Mouse (Mus musculus): ENCODE measurements around the gene Tmem138. TPM values are rescaled to one million over a fixed set of nuclear protein-coding genes. Genes with fewer than 3 reads are reported as not detected.

The Tmem138 gene
- polyA plus RNA-seq (2012; rRNA removed) = 7.3 and 8.6 TPM in 2 replicates

DNA sequence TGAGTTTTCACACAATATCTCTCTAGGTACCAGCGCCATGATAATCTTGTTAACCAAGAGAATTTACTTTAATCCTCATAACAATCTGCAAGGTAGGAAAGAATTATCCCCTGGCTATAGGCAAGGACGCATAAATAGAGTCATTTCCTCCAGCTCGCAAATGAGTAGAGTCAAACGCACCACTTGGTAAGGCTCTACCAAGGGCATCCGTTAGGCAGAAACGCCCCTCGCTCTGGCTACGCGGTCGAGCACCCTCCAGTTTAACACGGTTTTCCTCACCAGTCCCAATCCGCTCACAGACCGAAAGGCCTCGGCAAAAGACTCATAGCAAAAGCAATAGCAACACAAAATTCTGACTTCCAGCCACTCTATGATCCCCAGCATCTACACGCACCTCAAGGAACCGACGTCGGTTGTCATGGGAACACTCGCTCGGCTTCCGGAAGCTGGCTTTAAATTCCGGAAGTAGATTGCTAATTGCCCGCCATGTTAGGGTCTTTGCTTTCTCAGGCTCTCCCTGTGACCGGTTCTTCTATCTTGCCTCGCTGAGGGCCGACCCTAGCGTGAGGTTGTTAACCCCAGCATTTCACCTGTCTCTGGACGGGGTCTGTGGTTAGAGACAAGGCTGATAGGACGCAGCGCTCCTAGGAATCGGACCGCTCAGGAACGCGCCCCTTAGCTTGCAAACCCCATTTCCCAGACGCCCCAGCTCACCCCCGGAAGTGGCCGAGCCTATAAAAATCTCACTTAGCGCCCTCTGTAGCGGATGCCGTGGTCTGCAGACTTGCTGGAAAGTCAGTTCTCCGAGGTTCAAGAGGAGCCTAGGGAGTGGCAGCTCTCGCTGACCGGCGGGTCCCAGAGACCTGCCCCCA lies at the start of gene Tmem138, which contains the start of gene Cyb561a3:
TSS of gene Tmem138 (minus strand) at position 673 of the 872 bp plus-strand sequence.
TSS of gene Cyb561a3 (plus strand) at position 483 of the 872 bp plus-strand sequence.
- Histone ChIP-seq H3K27me3 (ENCODE audit: control insufficient read depth, insufficient read depth, low read length) (no peaks in the 10 kb centered on the region), H3K36me3 (ENCODE audit: control insufficient read depth, insufficient read depth, low read length) (peaks cover 10% of the 10 kb centered on the region), H3K4me3 (ENCODE audit: extremely low read depth, insufficient read depth, insufficient read length) (peak within 1 kb of the TSS; percentile 92), H3K27ac (ENCODE audit: insufficient read depth, low read length) (peak within 1 kb of the TSS; percentile 93), H3K4me1 (ENCODE audit: control insufficient read depth, insufficient read depth, insufficient read length) (peaks cover 2% of the 10 kb centered on the region; the same call in 1 of the 2 replicates)
- peak; percentile 83 for TF ChIP-seq POLR2A (IDR thresholded peaks at IDR 0.05; ENCODE audit: low read depth, low read length)
- TF ChIP-seq CTCF (IDR thresholded peaks at IDR 0.05; ENCODE audit: extremely low read depth, insufficient read depth, insufficient read length, insufficient replicate concordance) = peak; percentile 35; the same call in 1 of the 2 replicates
- under 1% methylated on average over 44 of the region's 44 CpGs for WGBS
- peak; percentile 90 to 95 for DNase-seq (ENCODE audit: low read depth in 1 of 2, low spot score in 2 of 2)

DNA sequence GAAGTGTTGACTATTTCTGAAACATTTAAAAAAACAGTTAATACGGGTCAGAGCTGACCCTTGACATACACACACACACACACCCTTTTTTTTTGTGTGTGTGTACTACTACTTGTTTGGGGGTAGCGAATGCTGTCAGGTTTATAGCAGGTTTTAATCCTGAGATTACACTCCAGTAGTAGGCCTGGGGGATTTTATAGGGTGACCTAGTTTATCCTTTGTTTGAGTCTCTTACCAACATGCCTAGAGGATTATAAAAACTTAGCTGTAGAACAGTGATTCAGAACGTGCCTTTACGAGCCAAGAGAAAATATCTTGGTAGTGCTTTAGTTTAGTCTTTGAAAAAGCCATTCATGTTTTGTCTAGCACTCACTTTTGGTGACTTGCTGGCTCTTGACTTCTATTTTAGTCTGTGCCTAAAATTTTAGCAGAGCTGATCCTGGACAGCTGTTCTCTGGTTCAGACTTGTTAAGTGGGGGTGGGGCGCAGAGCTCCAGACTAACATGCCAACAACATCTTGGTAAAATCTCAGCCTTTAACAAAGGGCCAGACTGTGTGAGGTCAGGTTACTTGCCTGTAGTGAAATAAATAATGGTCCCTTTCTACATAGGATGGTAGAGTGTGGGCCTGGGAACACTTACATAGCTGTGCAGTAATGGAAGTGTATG lies 31.5 kb upstream of the Tmem138 start:
- Histone ChIP-seq H3K4me1 (ENCODE audit: control insufficient read depth, insufficient read depth, insufficient read length) (peaks cover 3% of the 10 kb centered on the region; the same call in 1 of the 2 replicates), H3K27ac (ENCODE audit: insufficient read depth, low read length) (no peak overlapping the region), H3K4me3 (ENCODE audit: extremely low read depth, insufficient read depth, insufficient read length) (no peak overlapping the region), H3K27me3 (ENCODE audit: control insufficient read depth, insufficient read depth, low read length) (no peaks in the 10 kb centered on the region), H3K36me3 (ENCODE audit: control insufficient read depth, insufficient read depth, low read length) (peaks cover 39% of the 10 kb centered on the region)
- DNase-seq (ENCODE audit: low read depth in 1 of 2, low spot score in 2 of 2) = no peak
- WGBS = 92% methylated on average over 5 of the region's 5 CpGs
- TF ChIP-seq CTCF (IDR thresholded peaks at IDR 0.05; ENCODE audit: extremely low read depth, insufficient read depth, insufficient read length, insufficient replicate concordance) = no peak
- TF ChIP-seq POLR2A (IDR thresholded peaks at IDR 0.05; ENCODE audit: low read depth, low read length) = no peak

GRCm38 (mm10) chr19:10605901-10606622 lies 28.9 kb upstream of the Tmem138 start:
- Histone ChIP-seq H3K36me3 (ENCODE audit: control insufficient read depth, insufficient read depth, low read length) (peaks cover 18% of the 10 kb centered on the region), H3K27me3 (ENCODE audit: control insufficient read depth, insufficient read depth, low read length) (no peaks in the 10 kb centered on the region), H3K27ac (ENCODE audit: insufficient read depth, low read length) (peak overlapping the region; percentile 77), H3K4me3 (ENCODE audit: extremely low read depth, insufficient read depth, insufficient read length) (peak overlapping the region; percentile 80), H3K4me1 (ENCODE audit: control insufficient read depth, insufficient read depth, insufficient read length) (peaks cover 5% of the 10 kb centered on the region; the same call in 1 of the 2 replicates)
- no peak for TF ChIP-seq POLR2A (IDR thresholded peaks at IDR 0.05; ENCODE audit: low read depth, low read length)
- no peak for TF ChIP-seq CTCF (IDR thresholded peaks at IDR 0.05; ENCODE audit: extremely low read depth, insufficient read depth, insufficient read length, insufficient replicate concordance)
- no peak for DNase-seq (ENCODE audit: low read depth in 1 of 2, low spot score in 2 of 2)
- 9% methylated on average over 20 of the region's 20 CpGs for WGBS

DNA sequence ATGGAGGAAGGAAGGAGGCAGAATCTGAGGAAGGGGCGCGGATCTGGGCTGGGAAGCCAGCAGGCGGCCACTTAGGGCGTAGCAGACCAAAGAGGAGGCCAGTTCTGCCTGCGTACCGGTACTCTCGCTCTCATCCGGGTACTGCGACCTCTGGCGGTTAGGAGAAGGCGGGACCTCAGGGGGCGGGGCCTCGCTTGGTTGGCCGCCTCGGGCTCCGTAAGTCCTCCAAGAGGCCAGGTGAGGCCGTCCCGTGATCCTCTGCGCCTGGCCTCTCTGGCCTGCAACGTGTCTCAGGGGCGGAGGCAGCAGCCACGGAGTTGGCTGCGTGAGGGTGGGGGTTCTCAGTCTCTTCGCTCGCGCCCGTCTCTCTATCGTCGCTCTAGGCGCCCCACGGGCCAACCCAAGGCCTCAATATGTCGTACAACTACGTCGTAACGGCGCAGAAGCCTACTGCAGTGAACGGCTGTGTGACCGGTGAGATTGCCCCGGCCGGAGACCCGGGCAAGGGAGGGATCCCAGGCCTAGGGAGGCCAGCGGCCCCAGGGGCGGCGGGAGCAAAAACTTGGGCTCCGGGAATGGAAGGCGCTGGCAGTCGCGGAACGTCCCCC lies 28.2 kb upstream of the Tmem138 start, which contains the start of the genes Ddb1 and Tkfc:
TSS of gene Ddb1 (plus strand) at position 35 of the 608 bp plus-strand sequence.
TSS of gene Tkfc (minus strand) at position 362 of the 608 bp plus-strand sequence.
- DNase-seq (ENCODE audit: low read depth in 1 of 2, low spot score in 2 of 2) = peak; percentile 93 to 99
- peaks cover 5% of the 10 kb centered on the region; the same call in 1 of the 2 replicates for H3K4me1 ChIP-seq (ENCODE audit: control insufficient read depth, insufficient read depth, insufficient read length)
- peaks cover 11% of the 10 kb centered on the region for H3K36me3 ChIP-seq (ENCODE audit: control insufficient read depth, insufficient read depth, low read length)
- WGBS = under 1% methylated on average over 49 of the region's 49 CpGs
- H3K27ac ChIP-seq (ENCODE audit: insufficient read depth, low read length) = peak within 1 kb of the TSS; percentile 84
- peak within 1 kb of the TSS; percentile 80 for H3K4me3 ChIP-seq (ENCODE audit: extremely low read depth, insufficient read depth, insufficient read length)
- no peaks in the 10 kb centered on the region for H3K27me3 ChIP-seq (ENCODE audit: control insufficient read depth, insufficient read depth, low read length)
- TF ChIP-seq POLR2A (IDR thresholded peaks at IDR 0.05; ENCODE audit: low read depth, low read length) (peak; percentile 77), CTCF (IDR thresholded peaks at IDR 0.05; ENCODE audit: extremely low read depth, insufficient read depth, insufficient read length, insufficient replicate concordance) (peak; percentile 38; the same call in 1 of the 2 replicates)

DNA sequence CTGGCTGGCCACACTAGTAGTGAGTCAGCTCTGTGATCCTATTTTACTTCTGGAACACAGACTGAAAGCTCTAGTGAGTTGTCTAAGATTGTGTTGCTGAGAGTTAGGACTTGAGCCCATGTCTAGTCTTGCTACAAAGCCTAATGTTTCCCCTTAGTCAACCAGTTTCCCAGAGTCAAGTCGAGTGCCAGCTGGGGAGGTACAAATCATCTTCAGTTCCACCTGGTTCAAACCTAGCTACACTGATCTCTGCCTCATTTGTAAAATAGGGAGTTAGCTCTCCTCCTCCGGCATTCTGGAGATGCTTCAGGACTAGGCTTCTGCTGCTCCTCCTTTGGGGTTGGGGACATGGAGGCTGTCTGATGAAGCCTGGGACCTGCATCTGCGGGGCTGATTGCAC lies 27.4 kb upstream of the Tmem138 start:
- H3K27ac ChIP-seq (ENCODE audit: insufficient read depth, low read length) = peak overlapping the region; percentile 84; the same call in 1 of the 2 replicates
- no peak overlapping the region for H3K4me3 ChIP-seq (ENCODE audit: extremely low read depth, insufficient read depth, insufficient read length)
- peaks cover 10% of the 10 kb centered on the region for H3K36me3 ChIP-seq (ENCODE audit: control insufficient read depth, insufficient read depth, low read length)
- H3K4me1 ChIP-seq (ENCODE audit: control insufficient read depth, insufficient read depth, insufficient read length) = peaks cover 5% of the 10 kb centered on the region; the same call in 1 of the 2 replicates
- TF ChIP-seq CTCF (IDR thresholded peaks at IDR 0.05; ENCODE audit: extremely low read depth, insufficient read depth, insufficient read length, insufficient replicate concordance) (no peak), POLR2A (IDR thresholded peaks at IDR 0.05; ENCODE audit: low read depth, low read length) (no peak)
- no peak for DNase-seq (ENCODE audit: low read depth in 1 of 2, low spot score in 2 of 2)
- H3K27me3 ChIP-seq (ENCODE audit: control insufficient read depth, insufficient read depth, low read length) = no peaks in the 10 kb centered on the region
- WGBS = 58% methylated on average over 3 of the region's 3 CpGs
